Mouse (Mus musculus) midbrain, embryonic 16.5 days (tissue): ENCODE results near the gene Vipr1. TPM values are rescaled to one million over a fixed set of nuclear protein-coding genes. Genes with fewer than 3 reads are reported as not detected.
A peak's percentile ranks its signal among the peaks of the same experiment; 100 is the strongest.
"Not testable (repeated sequence)": the region's sequence is repeated elsewhere in the genome, so short reads cannot be mapped to it uniquely, and the experiment has no call there.

Experiments used
- ATAC-seq: fragments of 200-750 bp; cut with Nextera tagmentation; 2 replicates; pipeline ENCODE4 v1.8.0; 2017; ENCODE audit warnings: moderate TSS enrichment
- H3K27ac ChIP-seq: fragments of 300-500 bp; sonication (generic); 2 replicates; pipeline ENCODE4 v1.5.1; 2014; ENCODE audit warnings: mild to moderate bottlenecking, low read length, mixed read lengths
- H3K27me3 ChIP-seq: fragments of 300-500 bp; sonication (generic); 2 replicates; pipeline ENCODE4 v1.6.1; 2014; ENCODE audit warnings: low read depth, low read length, mixed read lengths; ENCODE audit not compliant: control insufficient read depth, insufficient read depth
- H3K36me3 ChIP-seq: fragments of 300-500 bp; sonication (generic); 2 replicates; pipeline ENCODE4 v1.6.1; 2014; ENCODE audit warnings: mild to moderate bottlenecking, low read length, moderate library complexity, mixed read lengths; ENCODE audit not compliant: control insufficient read depth, insufficient read depth
- H3K4me1 ChIP-seq: fragments of 300-500 bp; sonication (generic); 2 replicates; pipeline ENCODE4 v1.6.1; 2014; ENCODE audit warnings: mild to moderate bottlenecking, low read length, mixed read lengths; ENCODE audit not compliant: control insufficient read depth, insufficient read depth
- H3K4me2 ChIP-seq: fragments of 300-500 bp; sonication (generic); 2 replicates; pipeline ENCODE4 v1.6.1; 2014; ENCODE audit warnings: mild to moderate bottlenecking, low read length, mixed read lengths
- H3K4me3 ChIP-seq: fragments of 300-500 bp; sonication (generic); 2 replicates; pipeline ENCODE4 v1.5.1; 2014; ENCODE audit warnings: low read depth, mild to moderate bottlenecking, low read length, moderate library complexity, mixed read lengths
- H3K9ac ChIP-seq: fragments of 300-500 bp; sonication (generic); 2 replicates; pipeline ENCODE4 v1.6.1; 2014; ENCODE audit warnings: low read depth, low read length, mixed read lengths
- H3K9me3 ChIP-seq: fragments of 300-500 bp; sonication (generic); replicated peaks from 2 replicates; pipeline ENCODE4 v1.6.1; 2014; ENCODE audit warnings: mild to moderate bottlenecking, low read length, mixed read lengths; ENCODE audit not compliant: control insufficient read depth, poor library complexity, severe bottlenecking
- WGBS: fragments of 180-500 bp; shearing (Covaris S2); extraction: QIAGEN DNeasy Blood & Tissue Kit; methylation state at CpG from one replicate; pipeline ENCODE4 v1.1.7; 2014; 5-methylcytosine and 5-hydroxymethylcytosine counted together
- polyA plus RNA-seq: library from polyadenylated mRNA; unstranded; fragments of >200 nt; fragmentation: Nextera tagmentation; extraction: Ambion mirVana; gene quantifications from 2 replicates; pipeline ENCODE4 v1.2.1, GENCODE M21; 2015

Gene Vipr1
- 0.15 and 0.53 TPM in 2 replicates for polyA plus RNA-seq

- H3K27me3 ChIP-seq = peaks cover 28% of the 10 kb centered on the region
- H3K9ac ChIP-seq = peak within 1 kb of the TSS; percentile 46
- WGBS = under 1% methylated on average over 67 of the region's 79 CpGs
- peaks cover 15% of the 10 kb centered on the region for H3K4me1 ChIP-seq
- peak within 1 kb of the TSS; percentile 45 for H3K4me3 ChIP-seq
- H3K4me2 ChIP-seq = peak within 1 kb of the TSS; percentile 62
- no peak within 1 kb of the TSS for H3K27ac ChIP-seq
- ATAC-seq = peak; percentile 90
- no peaks in the 10 kb centered on the region for H3K36me3 ChIP-seq
- no peaks in the 10 kb centered on the region for H3K9me3 ChIP-seq
Observed at GRCm38 (mm10) chr9:121642401-121643181, at the start of gene Vipr1. Gene Vipr1 (plus strand): TSS chr9:121642716.

GRCm38 (mm10) chr9:121592948-121593550 lies 49.5 kb upstream of the Vipr1 start:
- no peak overlapping the region for H3K4me2 ChIP-seq
- 64% methylated on average over 13 of the region's 13 CpGs for WGBS
- no peak overlapping the region for H3K9ac ChIP-seq
- no peaks in the 10 kb centered on the region for H3K4me1 ChIP-seq
- H3K4me3 ChIP-seq = no peak overlapping the region
- ATAC-seq = no peak
- H3K36me3 ChIP-seq = no peaks in the 10 kb centered on the region
- no peaks in the 10 kb centered on the region for H3K27me3 ChIP-seq
- peaks cover 5% of the 10 kb centered on the region; the same call in 1 of the 2 replicates for H3K9me3 ChIP-seq
- H3K27ac ChIP-seq = no peak overlapping the region

GRCm38 (mm10) chr9:121593768-121594167 lies 48.7 kb upstream of the Vipr1 start:
- not testable (repeated sequence) for H3K9ac ChIP-seq, H3K27me3 ChIP-seq, H3K4me3 ChIP-seq, H3K4me1 ChIP-seq, H3K36me3 ChIP-seq, H3K27ac ChIP-seq, H3K9me3 ChIP-seq, H3K4me2 ChIP-seq, ATAC-seq
- 83% methylated on average over 3 of the region's 3 CpGs for WGBS

GRCm38 (mm10) chr9:121594771-121595170 lies 47.7 kb upstream of the Vipr1 start:
- no peak overlapping the region for H3K4me3 ChIP-seq
- H3K4me1 ChIP-seq = no peaks in the 10 kb centered on the region
- no peak overlapping the region for H3K27ac ChIP-seq
- H3K9ac ChIP-seq = no peak overlapping the region
- no peak overlapping the region for H3K4me2 ChIP-seq
- H3K36me3 ChIP-seq = no peaks in the 10 kb centered on the region
- ATAC-seq = no peak
- no peaks in the 10 kb centered on the region for H3K9me3 ChIP-seq
- WGBS = 63% methylated on average over 4 of the region's 4 CpGs
- no peaks in the 10 kb centered on the region for H3K27me3 ChIP-seq

- WGBS = 76% methylated on average over 2 of the region's 2 CpGs
- ATAC-seq = no peak
Observed at GRCm38 (mm10) chr9:121598106-121598505, 44.4 kb upstream of the Vipr1 start.

GRCm38 (mm10) chr9:121599551-121599950 lies 43.0 kb upstream of the Vipr1 start:
- H3K4me1 ChIP-seq = peaks cover 6% of the 10 kb centered on the region; the same call in 1 of the 2 replicates
- no peak overlapping the region for H3K27ac ChIP-seq
- H3K9ac ChIP-seq = no peak overlapping the region
- H3K27me3 ChIP-seq = no peaks in the 10 kb centered on the region
- H3K9me3 ChIP-seq = no peaks in the 10 kb centered on the region
- H3K4me2 ChIP-seq = no peak overlapping the region
- H3K36me3 ChIP-seq = no peaks in the 10 kb centered on the region
- WGBS = 75% methylated on average over 6 of the region's 6 CpGs
- no peak for ATAC-seq
- H3K4me3 ChIP-seq = no peak overlapping the region

More at GRCm38 (mm10) chr9:121598106-121598505, 44.4 kb upstream of the Vipr1 start:
- Histone ChIP-seq H3K9ac (no peak overlapping the region), H3K4me1 (peaks cover 6% of the 10 kb centered on the region; the same call in 1 of the 2 replicates), H3K9me3 (no peaks in the 10 kb centered on the region), H3K27ac (no peak overlapping the region), H3K36me3 (no peaks in the 10 kb centered on the region), H3K27me3 (no peaks in the 10 kb centered on the region), H3K4me2 (no peak overlapping the region), H3K4me3 (no peak overlapping the region)

GRCm38 (mm10) chr9:121600201-121600860 lies 42.2 kb upstream of the Vipr1 start:
- no peak overlapping the region for H3K9ac ChIP-seq
- H3K4me2 ChIP-seq = no peak overlapping the region
- no peak overlapping the region for H3K4me3 ChIP-seq
- WGBS = 53% methylated on average over 13 of the region's 13 CpGs
- no peaks in the 10 kb centered on the region for H3K36me3 ChIP-seq
- peaks cover 6% of the 10 kb centered on the region; the same call in 1 of the 2 replicates for H3K4me1 ChIP-seq
- ATAC-seq = no peak
- no peaks in the 10 kb centered on the region for H3K9me3 ChIP-seq
- H3K27me3 ChIP-seq = no peaks in the 10 kb centered on the region
- no peak overlapping the region for H3K27ac ChIP-seq

- Histone ChIP-seq H3K4me3 (no peak overlapping the region), H3K4me1 (peaks cover 6% of the 10 kb centered on the region; the same call in 1 of the 2 replicates), H3K36me3 (no peaks in the 10 kb centered on the region), H3K4me2 (no peak overlapping the region), H3K9ac (no peak overlapping the region), H3K27ac (no peak overlapping the region), H3K9me3 (no peaks in the 10 kb centered on the region), H3K27me3 (no peaks in the 10 kb centered on the region)
- ATAC-seq = no peak
- WGBS = 48% methylated on average over 6 of the region's 6 CpGs
Observed at GRCm38 (mm10) chr9:121600861-121601427, 41.6 kb upstream of the Vipr1 start.
